In genomic region chr1:132095356-132096004, GRCm38 (mm10) we compare ENCODE assay signal across 8 mouse cellular contexts. TPM values are rescaled to one million over a fixed set of nuclear protein-coding genes. Genes with fewer than 3 reads are reported as not detected.
DNase-seq lines count a peak whose midpoint lies in the region; ATAC-seq lines count a peak whose summit lies in the region.

No protein-coding gene starts in this region.

- DNase-seq in layer of hippocampus, adult 9-11 months: peak; percentile 31
- DNase-seq in layer of hippocampus, adult 11-12 months (ENCODE audit: low spot score): no peak
- peak; percentile 13 for DNase-seq in c-Kit-positive CD71-positive TER-119-negative erythroid progenitor cells, embryonic 14.5 days (ENCODE audit: low read depth)
- DNase-seq in retina, postnatal 1 day: no peak
- DNase-seq in hindbrain, embryonic 10.5 days (ENCODE audit: low spot score): no peak
- DNase-seq in layer of hippocampus, postnatal 36 days: no peak

- 0 out of 2 replicates have a peak overlapping the region, but pooled peaks have one; percentile 4 for H3K4me2 ChIP-seq in heart, embryonic 13.5 days
- no peak overlapping the region for H3K4me2 ChIP-seq in lung, embryonic 16.5 days (ENCODE audit: low read depth, low read length)

- H3K27ac ChIP-seq in heart, embryonic 13.5 days (replicated peaks): peak overlapping the region; percentile 48; the same call in 1 of the 2 replicates
- H3K27ac ChIP-seq in lung, embryonic 16.5 days (ENCODE audit: low read length): no peak overlapping the region
- no peak overlapping the region for H3K27ac ChIP-seq in hindbrain, embryonic 10.5 days

- H3K4me3 ChIP-seq in heart, embryonic 13.5 days: no peak overlapping the region
- H3K4me3 ChIP-seq in lung, embryonic 16.5 days (ENCODE audit: low read length): no peak overlapping the region
- H3K4me3 ChIP-seq in hindbrain, embryonic 10.5 days: no peak overlapping the region

- H3K27me3 ChIP-seq in heart, embryonic 13.5 days (replicated peaks): no peaks in the 10 kb centered on the region
- no peaks in the 10 kb centered on the region for H3K27me3 ChIP-seq in lung, embryonic 16.5 days (ENCODE audit: control insufficient read depth, insufficient read depth, low read depth, low read length)
- peaks cover 6% of the 10 kb centered on the region for H3K27me3 ChIP-seq in hindbrain, embryonic 10.5 days (ENCODE audit: insufficient read depth, poor library complexity, severe bottlenecking)

- no peaks in the 10 kb centered on the region for H3K36me3 ChIP-seq in heart, embryonic 13.5 days
- H3K36me3 ChIP-seq in lung, embryonic 16.5 days (ENCODE audit: control insufficient read depth, insufficient read depth, low read length): no peaks in the 10 kb centered on the region
- H3K36me3 ChIP-seq in hindbrain, embryonic 10.5 days: no peaks in the 10 kb centered on the region

- H3K4me1 ChIP-seq in heart, embryonic 13.5 days: peaks cover 22% of the 10 kb centered on the region
- H3K4me1 ChIP-seq in lung, embryonic 16.5 days (replicated peaks; ENCODE audit: control insufficient read depth, insufficient read depth, low read length): no peaks in the 10 kb centered on the region
- H3K4me1 ChIP-seq in hindbrain, embryonic 10.5 days (replicated peaks): no peaks in the 10 kb centered on the region

- ATAC-seq in heart, embryonic 13.5 days (ENCODE audit: extremely low read depth, insufficient number of reproducible peaks, low FRiP score, low TSS enrichment): peak; percentile 60; the same call in 1 of the 2 replicates
- ATAC-seq in lung, embryonic 16.5 days (ENCODE audit: low read depth): peak; percentile 76

- no peak overlapping the region for H3K9ac ChIP-seq in heart, embryonic 13.5 days
- no peak overlapping the region for H3K9ac ChIP-seq in lung, embryonic 16.5 days (ENCODE audit: low read length)

- no peaks in the 10 kb centered on the region for H3K9me3 ChIP-seq in heart, embryonic 13.5 days
- no peaks in the 10 kb centered on the region for H3K9me3 ChIP-seq in lung, embryonic 16.5 days (ENCODE audit: control insufficient read depth, low read length)
- H3K9me3 ChIP-seq in hindbrain, embryonic 10.5 days: no peaks in the 10 kb centered on the region

- WGBS in heart, embryonic 13.5 days: 30% methylated on average over 11 of the region's 11 CpGs
- 51% methylated on average over 11 of the region's 11 CpGs for WGBS in lung, embryonic 16.5 days
- 84% methylated on average over 11 of the region's 11 CpGs for WGBS in hindbrain, embryonic 10.5 days

RNA-seq across cellular contexts. Expression of gene Mfsd4a, which starts 27.6 kb away (rescaled TPM):
- polyA plus RNA-seq in heart, embryonic 13.5 days (2015; fragmentation: Nextera tagmentation; extraction: Ambion mirVana): 6.9 and 9.8 TPM in 2 replicates
- 16.6 and 19.3 TPM in 2 replicates for polyA plus RNA-seq in lung, embryonic 16.5 days (2015; fragmentation: Nextera tagmentation; extraction: Ambion mirVana)
- polyA plus RNA-seq in hindbrain, embryonic 10.5 days (2016; fragmentation: Nextera tagmentation; extraction: Ambion mirVana): 10.7 and 12.2 TPM in 2 replicates
- total RNA-seq in layer of hippocampus, postnatal 36 days (2021): 10 to 100 TPM; 58.3 to 62.8 TPM

RNA-seq across cellular contexts. Expression of gene Cdk18, which starts 44.0 kb away (rescaled TPM):
- 2.4 and 3.4 TPM in 2 replicates for polyA plus RNA-seq in heart, embryonic 13.5 days (2015; fragmentation: Nextera tagmentation; extraction: Ambion mirVana)
- polyA plus RNA-seq in lung, embryonic 16.5 days (2015; fragmentation: Nextera tagmentation; extraction: Ambion mirVana): 8.7 and 9.0 TPM in 2 replicates
- 2.1 and 2.2 TPM in 2 replicates for polyA plus RNA-seq in hindbrain, embryonic 10.5 days (2016; fragmentation: Nextera tagmentation; extraction: Ambion mirVana)
- 10 to 100 TPM; 23.2 to 27.2 TPM for total RNA-seq in layer of hippocampus, postnatal 36 days (2021)

Comparison
In these comparisons a context has a peak if more than half of its experiments do, and no peak if none do; other contexts are left out.
1. DNase-seq: peak in layer of hippocampus, adult 9-11 months (single experiment) and c-Kit-positive CD71-positive TER-119-negative erythroid progenitor cells, embryonic 14.5 days (single experiment); none in layer of hippocampus, adult 11-12 months (single experiment), retina, postnatal 1 day (single experiment), hindbrain, embryonic 10.5 days (single experiment) and layer of hippocampus, postnatal 36 days (0 of 2).